Mouse (Mus musculus): Measurements from ENCODE around the gene Mospd3. TPM values are rescaled to one million over a fixed set of nuclear protein-coding genes. Genes with fewer than 3 reads are reported as not detected.

The Mospd3 gene
- polyA plus RNA-seq, 2 experiments: 33.8 to 34.9 TPM

DNA sequence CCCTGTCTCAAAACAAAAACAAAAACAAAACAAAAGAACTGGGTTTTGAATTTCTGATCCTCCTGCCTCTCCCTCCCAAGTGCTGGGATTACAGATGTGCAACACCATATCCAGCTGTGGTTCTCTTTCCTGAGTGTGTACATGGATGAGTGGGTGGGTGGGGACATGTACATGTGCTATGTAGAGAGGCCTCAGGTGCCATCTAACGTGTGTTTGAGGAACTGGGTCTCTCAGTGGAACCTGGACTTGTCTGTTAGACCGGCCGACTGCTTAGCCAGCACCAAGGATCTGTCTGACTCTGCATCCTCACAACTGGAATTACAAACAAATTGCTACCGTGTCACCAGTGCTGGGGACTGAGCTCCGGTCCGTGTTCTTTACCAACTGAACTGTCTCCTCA is 3.2 kb downstream of the Mospd3 start:
- no peaks in the 10 kb centered on the region for H3K36me3 ChIP-seq (replicated peaks; ENCODE audit: control insufficient read depth, insufficient read depth, low read depth)
- peaks cover 23 to 36% of the 10 kb centered on the region in 2 experiments for H3K4me1 ChIP-seq (replicated peaks; ENCODE audit: control insufficient read depth in 2 of 2, insufficient read depth in 2 of 2, low read length in 1 of 2)
- TF ChIP-seq EP300 (IDR thresholded peaks at IDR 0.05; ENCODE audit: low read depth): no peak
- TF ChIP-seq CTCF (IDR thresholded peaks at IDR 0.05; ENCODE audit: low read depth): 0 out of 2 replicates have a peak, but pooled peaks have one; percentile 1
- H3K27ac ChIP-seq: no peak overlapping the region
- H3K4me2 ChIP-seq (ENCODE audit: low read depth): no peak overlapping the region
- whole genome bisulfite sequencing (ENCODE audit: insufficient replicate concordance): 68% methylated on average over 6 of the region's 6 CpGs
- DNase-seq (ENCODE audit: low read depth in 3 of 3, low spot score in 3 of 3) (no peak), ATAC-seq (ENCODE audit: insufficient read depth) (no peak)
- no peak overlapping the region for H3K4me3 ChIP-seq (ENCODE audit: insufficient read depth in 1 of 2, low read depth in 2 of 2, low read length in 2 of 2)
- no peaks in the 10 kb centered on the region for H3K9me3 ChIP-seq (ENCODE audit: control insufficient read depth, low read length)
- H3K27me3 ChIP-seq (ENCODE audit: control insufficient read depth, insufficient read depth, low read length): no peaks in the 10 kb centered on the region
- no peak overlapping the region for H3K9ac ChIP-seq (replicated peaks)

DNA sequence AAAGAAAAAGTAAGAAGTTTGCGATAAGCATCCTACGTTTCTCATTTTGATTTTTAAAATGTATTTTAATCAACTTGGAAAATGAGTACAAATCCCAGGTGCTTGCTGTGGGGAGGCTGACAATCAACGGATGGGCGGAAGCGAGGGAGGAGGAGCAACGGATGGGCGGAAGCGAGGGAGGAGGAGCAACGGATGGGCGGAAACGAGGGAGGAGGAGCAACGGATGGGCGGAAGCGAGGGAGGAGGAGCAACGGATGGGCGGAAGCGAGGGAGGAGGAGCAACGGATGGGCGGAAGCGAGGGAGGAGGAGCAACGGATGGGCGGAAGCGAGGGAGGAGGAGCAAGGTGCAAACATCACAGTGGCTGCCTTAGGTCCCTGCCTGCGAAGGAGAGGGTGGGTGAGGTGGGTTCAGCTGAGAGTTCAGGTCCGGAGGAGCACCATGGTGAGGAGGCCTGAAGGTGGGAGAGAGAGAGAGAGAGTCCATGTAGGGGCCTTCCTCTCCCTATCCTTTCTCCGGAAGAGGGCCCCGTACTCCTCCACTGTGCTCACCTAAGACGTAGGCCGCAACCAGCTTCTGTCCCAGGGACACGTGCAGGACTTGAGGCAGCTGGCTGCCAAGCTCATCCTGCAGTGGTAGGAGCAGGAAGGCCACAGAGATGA is 4.1 kb downstream of the Mospd3 start:
- no peak for TF ChIP-seq CTCF (IDR thresholded peaks at IDR 0.05; ENCODE audit: low read depth)
- no peak for TF ChIP-seq EP300 (IDR thresholded peaks at IDR 0.05; ENCODE audit: low read depth)

DNA sequence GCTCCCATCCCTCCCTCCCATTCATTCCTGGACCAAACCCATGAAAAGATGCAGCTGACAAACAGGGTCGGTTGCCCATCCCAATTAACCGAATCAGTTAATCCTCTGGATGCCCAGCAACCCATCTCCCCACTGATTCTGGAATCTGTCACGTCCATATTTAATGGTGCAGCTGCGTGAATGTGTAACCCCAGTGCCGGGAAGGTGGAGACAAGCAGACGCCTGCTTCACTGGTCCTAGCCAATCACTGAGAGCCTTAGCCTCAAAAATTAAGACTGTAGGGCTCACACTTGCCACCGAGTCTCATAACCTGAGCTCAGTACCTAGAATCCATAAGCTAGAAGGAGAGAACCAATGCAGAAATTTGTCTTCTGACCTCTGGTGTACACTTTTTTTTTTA is 4.9 kb downstream of the Mospd3 start:
- H3K36me3 ChIP-seq (replicated peaks; ENCODE audit: control insufficient read depth, insufficient read depth, low read depth): no peaks in the 10 kb centered on the region
- H3K9me3 ChIP-seq (ENCODE audit: control insufficient read depth, low read length): no peaks in the 10 kb centered on the region
- WGBS (ENCODE audit: insufficient replicate concordance): 80% methylated on average over 7 of the region's 7 CpGs
- no peak overlapping the region for H3K9ac ChIP-seq (replicated peaks)
- peaks cover 17 to 32% of the 10 kb centered on the region in 2 experiments for H3K4me1 ChIP-seq (replicated peaks; ENCODE audit: control insufficient read depth in 2 of 2, insufficient read depth in 2 of 2, low read length in 1 of 2)
- H3K27ac ChIP-seq: no peak overlapping the region
- H3K4me3 ChIP-seq (ENCODE audit: insufficient read depth in 1 of 2, low read depth in 2 of 2, low read length in 2 of 2): no peak overlapping the region
- no peaks in the 10 kb centered on the region for H3K27me3 ChIP-seq (ENCODE audit: control insufficient read depth, insufficient read depth, low read length)
- no peak for DNase-seq (ENCODE audit: low read depth in 3 of 3, low spot score in 3 of 3)
- H3K4me2 ChIP-seq (ENCODE audit: low read depth): no peak overlapping the region
- no peak for ATAC-seq (ENCODE audit: insufficient read depth)
- TF ChIP-seq CTCF (IDR thresholded peaks at IDR 0.05; ENCODE audit: low read depth) (no peak), EP300 (IDR thresholded peaks at IDR 0.05; ENCODE audit: low read depth) (no peak)

More for the DNA sequence above, 4.1 kb downstream of the Mospd3 start:
- H3K9me3 ChIP-seq (ENCODE audit: control insufficient read depth, low read length): no peaks in the 10 kb centered on the region
- H3K4me3 ChIP-seq (ENCODE audit: insufficient read depth in 1 of 2, low read depth in 2 of 2, low read length in 2 of 2): peak overlapping the region; percentile 31 to 37; a peak in 3 of 4 replicates
- H3K27ac ChIP-seq: no peak overlapping the region; the same call in 1 of the 2 replicates
- WGBS (ENCODE audit: insufficient replicate concordance): 24% methylated on average over 30 of the region's 30 CpGs
- peaks cover 17 to 32% of the 10 kb centered on the region in 2 experiments for H3K4me1 ChIP-seq (replicated peaks; ENCODE audit: control insufficient read depth in 2 of 2, insufficient read depth in 2 of 2, low read length in 1 of 2)
- no peaks in the 10 kb centered on the region for H3K27me3 ChIP-seq (ENCODE audit: control insufficient read depth, insufficient read depth, low read length)
- peak overlapping the region; percentile 58 for H3K4me2 ChIP-seq (ENCODE audit: low read depth)
- DNase-seq (ENCODE audit: low read depth in 3 of 3, low spot score in 3 of 3) (peak in 1 of 3 experiments; percentile 47), ATAC-seq (ENCODE audit: insufficient read depth) (no peak)
- 0 out of 2 replicates have a peak overlapping the region, but pooled peaks have one; percentile 5 for H3K9ac ChIP-seq (replicated peaks)
- no peaks in the 10 kb centered on the region for H3K36me3 ChIP-seq (replicated peaks; ENCODE audit: control insufficient read depth, insufficient read depth, low read depth)

DNA sequence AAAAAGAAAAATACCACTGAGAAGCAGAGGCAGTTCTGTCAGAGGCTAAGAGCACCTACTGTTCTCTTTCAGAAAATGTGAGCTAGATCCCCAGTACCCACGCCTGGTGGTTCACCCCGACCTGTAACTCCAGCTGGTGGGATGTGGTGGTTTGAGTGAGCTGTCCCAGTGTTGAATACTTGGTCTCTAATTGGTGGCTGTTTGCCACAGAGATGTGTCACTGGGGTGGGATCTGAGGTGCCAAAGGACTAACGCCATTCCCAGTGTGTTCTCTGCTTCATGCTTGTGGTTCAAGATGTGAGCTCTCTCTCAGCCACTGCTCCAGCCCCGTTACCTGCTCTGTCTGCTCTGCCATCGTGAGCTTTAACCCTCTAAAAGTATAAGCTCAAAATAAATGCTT is 10.4 kb downstream of the Mospd3 start:
- DNase-seq (ENCODE audit: low read depth in 3 of 3, low spot score in 3 of 3) (no peak), ATAC-seq (ENCODE audit: insufficient read depth) (no peak)
- H3K36me3 ChIP-seq (replicated peaks; ENCODE audit: control insufficient read depth, insufficient read depth, low read depth): no peaks in the 10 kb centered on the region; the same call in 1 of the 2 replicates
- H3K4me1 ChIP-seq (replicated peaks; ENCODE audit: control insufficient read depth in 2 of 2, insufficient read depth in 2 of 2, low read length in 1 of 2): no peaks in the 10 kb centered on the region
- no peak overlapping the region for H3K9ac ChIP-seq (replicated peaks)
- no peaks in the 10 kb centered on the region; the same call in 1 of the 2 replicates for H3K9me3 ChIP-seq (ENCODE audit: control insufficient read depth, low read length)
- no peak overlapping the region for H3K27ac ChIP-seq
- TF ChIP-seq EP300 (IDR thresholded peaks at IDR 0.05; ENCODE audit: low read depth) (no peak), CTCF (IDR thresholded peaks at IDR 0.05; ENCODE audit: low read depth) (no peak)
- 74% methylated on average over 5 of the region's 5 CpGs for WGBS (ENCODE audit: insufficient replicate concordance)
- no peak overlapping the region for H3K4me2 ChIP-seq (ENCODE audit: low read depth)
- H3K27me3 ChIP-seq (ENCODE audit: control insufficient read depth, insufficient read depth, low read length): no peaks in the 10 kb centered on the region
- H3K4me3 ChIP-seq (ENCODE audit: insufficient read depth in 1 of 2, low read depth in 2 of 2, low read length in 2 of 2): no peak overlapping the region

DNA sequence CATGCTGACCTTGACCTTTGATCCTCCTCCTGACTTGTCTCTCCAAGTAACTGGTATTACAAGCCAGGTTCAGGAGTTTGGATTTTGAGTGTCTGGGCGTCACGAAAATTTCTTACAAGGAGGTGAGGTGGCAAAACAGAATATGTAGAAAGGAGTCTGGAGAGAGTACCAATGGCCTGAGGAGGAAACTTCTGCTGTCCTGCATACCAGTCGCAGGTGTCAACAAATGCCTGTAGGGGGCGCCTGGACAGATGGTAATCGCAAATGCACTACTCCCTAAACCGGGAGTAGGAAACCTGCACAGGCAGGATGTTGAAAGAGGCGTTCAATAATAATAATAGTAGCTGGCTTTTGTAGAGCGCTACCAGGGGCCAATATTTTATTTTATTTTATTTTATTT is 15.9 kb downstream of the Mospd3 start:
- peaks cover 9% of the 10 kb centered on the region for H3K36me3 ChIP-seq (replicated peaks; ENCODE audit: control insufficient read depth, insufficient read depth, low read depth)
- ATAC-seq (ENCODE audit: insufficient read depth): 0 out of 2 replicates have a peak, but pooled peaks have one; percentile 36

More for the DNA sequence above, 15.9 kb downstream of the Mospd3 start:
- Histone ChIP-seq H3K9ac (replicated peaks) (no peak overlapping the region), H3K27me3 (ENCODE audit: control insufficient read depth, insufficient read depth, low read length) (no peaks in the 10 kb centered on the region), H3K9me3 (ENCODE audit: control insufficient read depth, low read length) (no peaks in the 10 kb centered on the region; the same call in 1 of the 2 replicates), H3K4me3 (ENCODE audit: insufficient read depth in 1 of 2, low read depth in 2 of 2, low read length in 2 of 2) (no peak overlapping the region), H3K4me1 (replicated peaks; ENCODE audit: control insufficient read depth in 2 of 2, insufficient read depth in 2 of 2, low read length in 1 of 2) (peaks cover 0 to 2% of the 10 kb centered on the region in 2 experiments; a peak in 3 of 4 replicates), H3K27ac (no peak overlapping the region), H3K4me2 (ENCODE audit: low read depth) (no peak overlapping the region)
- DNase-seq (ENCODE audit: low read depth in 3 of 3, low spot score in 3 of 3): peak in 2 of 3 experiments; percentile 47
- 22% methylated on average over 8 of the region's 8 CpGs for WGBS (ENCODE audit: insufficient replicate concordance)
- peak; percentile 78 for TF ChIP-seq CTCF (IDR thresholded peaks at IDR 0.05; ENCODE audit: low read depth)
- no peak for TF ChIP-seq EP300 (IDR thresholded peaks at IDR 0.05; ENCODE audit: low read depth)

All from liver, embryonic 14.5 days (tissue).